Mouse (Mus musculus) ES-Bruce4 (cell line): ENCODE data around the gene Cog2.

ENCODE experiments used
- CTCF ChIP-seq: IDR thresholded peaks from one replicate; pipeline ENCODE4 v1.8.1; 2011; ENCODE audit warnings: low read depth, low read length
- EP300 ChIP-seq: IDR thresholded peaks from 2 replicates; pipeline ENCODE4 v1.6.1; 2011; ENCODE audit warnings: low read depth, low read length; ENCODE audit not compliant: insufficient read depth
- POLR2A ChIP-seq: IDR thresholded peaks from one replicate; pipeline ENCODE4 v1.8.1; 2011; ENCODE audit warnings: low read length; ENCODE audit not compliant: insufficient read depth

DNA sequence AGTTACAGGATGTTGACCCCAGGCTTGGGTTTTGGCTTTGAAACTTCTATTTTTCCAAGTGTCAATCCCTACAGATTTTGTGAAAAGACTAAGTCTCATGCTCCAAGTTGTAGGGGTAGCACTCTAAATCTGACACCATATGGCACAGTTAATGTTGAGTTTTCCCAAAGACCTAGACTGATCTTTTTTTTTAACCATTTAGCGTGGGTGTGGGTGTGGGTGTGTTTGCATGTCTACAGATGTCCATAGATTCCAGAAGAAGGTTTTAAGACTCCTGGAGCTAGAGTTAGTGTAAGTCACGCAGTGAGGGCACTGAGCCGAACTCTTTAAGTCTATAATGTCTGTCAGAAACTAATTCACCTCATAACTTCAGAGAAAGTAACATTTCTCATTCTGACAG lies 12.1 kb downstream of the Cog2 start:
- no peak for TF ChIP-seq POLR2A
- no peak for TF ChIP-seq CTCF
- no peak for TF ChIP-seq EP300
